Mouse (Mus musculus) embryonic facial prominence, embryonic 14.5 days (tissue): ENCODE measurements around the gene Epn3. TPM values are rescaled to one million over a fixed set of nuclear protein-coding genes. Genes with fewer than 3 reads are reported as not detected.

ENCODE experiments used
- ATAC-seq: fragments of 200-750 bp; cut with Nextera tagmentation; 2 replicates; pipeline ENCODE4 v1.8.0; 2017; ENCODE audit warnings: low read depth, moderate number of reproducible peaks, moderate TSS enrichment
- DNase-seq: peaks from one replicate; pipeline ENCODE4 v3.0.0-alpha.2; 2015; ENCODE audit warnings: low spot score
- H3K27ac ChIP-seq: fragments of 300-500 bp; sonication (generic); replicated peaks from 2 replicates; pipeline ENCODE4 v1.5.1; 2014; ENCODE audit warnings: low read depth, mild to moderate bottlenecking, low read length, moderate library complexity
- H3K27me3 ChIP-seq: fragments of 300-500 bp; sonication (generic); replicated peaks from 2 replicates; pipeline ENCODE4 v1.6.1; 2014; ENCODE audit warnings: low read length; ENCODE audit not compliant: control insufficient read depth, insufficient read depth
- H3K36me3 ChIP-seq: fragments of 300-500 bp; sonication (generic); 2 replicates; pipeline ENCODE4 v1.6.1; 2014; ENCODE audit warnings: low read length, mixed read lengths; ENCODE audit not compliant: control insufficient read depth, insufficient read depth
- H3K4me1 ChIP-seq: fragments of 300-500 bp; sonication (generic); 2 replicates; pipeline ENCODE4 v1.6.1; 2014; ENCODE audit warnings: antibody characterized with exemption, low read length; ENCODE audit not compliant: control insufficient read depth, insufficient read depth
- H3K4me2 ChIP-seq: fragments of 300-500 bp; sonication (generic); 2 replicates; pipeline ENCODE4 v1.6.1; 2014; ENCODE audit warnings: low read depth, mild to moderate bottlenecking, low read length, moderate library complexity, mixed read lengths
- H3K4me3 ChIP-seq: fragments of 300-500 bp; sonication (generic); 2 replicates; pipeline ENCODE4 v1.5.1; 2014; ENCODE audit warnings: low read depth, mild to moderate bottlenecking, low read length
- H3K9ac ChIP-seq: fragments of 300-500 bp; sonication (generic); 2 replicates; pipeline ENCODE4 v1.6.1; 2014; ENCODE audit warnings: low read depth, mild to moderate bottlenecking, low read length, moderate library complexity, mixed read lengths
- H3K9me3 ChIP-seq: fragments of 300-500 bp; sonication (generic); 2 replicates; pipeline ENCODE4 v1.6.1; 2016; ENCODE audit warnings: low read length; ENCODE audit not compliant: control insufficient read depth
- WGBS: fragments of 180-500 bp; shearing (Covaris S2); extraction: QIAGEN DNeasy Blood & Tissue Kit; methylation state at CpG from one replicate; pipeline ENCODE4 v1.1.7; 2014; 5-methylcytosine and 5-hydroxymethylcytosine counted together
- polyA plus RNA-seq: library from polyadenylated mRNA; unstranded; fragments of >200 nt; fragmentation: Nextera tagmentation; extraction: Ambion mirVana; gene quantifications from 2 replicates; pipeline ENCODE4 v1.2.1, GENCODE M21; 2014

Gene Epn3
- polyA plus RNA-seq, 1 experiment from 2014 or later, result 6.6 TPM

- no peak overlapping the region for H3K27ac ChIP-seq
- no peaks in the 10 kb centered on the region for H3K4me1 ChIP-seq
- H3K4me2 ChIP-seq, result no peak overlapping the region
- H3K4me3 ChIP-seq, result no peak overlapping the region
- H3K9ac ChIP-seq, result no peak overlapping the region
- H3K36me3 ChIP-seq, result no peaks in the 10 kb centered on the region
- H3K9me3 ChIP-seq, result 0 out of 2 replicates have a peak, but pooled peaks cover 5% of the 10 kb centered on the region
- DNase-seq (no peak), ATAC-seq (no peak)
- no peaks in the 10 kb centered on the region for H3K27me3 ChIP-seq
- WGBS, result 90% methylated on average over 10 of the region's 10 CpGs
These were observed 9.2 kb upstream of the Epn3 start for GRCm38 (mm10) chr11:94508976-94509375.

DNA sequence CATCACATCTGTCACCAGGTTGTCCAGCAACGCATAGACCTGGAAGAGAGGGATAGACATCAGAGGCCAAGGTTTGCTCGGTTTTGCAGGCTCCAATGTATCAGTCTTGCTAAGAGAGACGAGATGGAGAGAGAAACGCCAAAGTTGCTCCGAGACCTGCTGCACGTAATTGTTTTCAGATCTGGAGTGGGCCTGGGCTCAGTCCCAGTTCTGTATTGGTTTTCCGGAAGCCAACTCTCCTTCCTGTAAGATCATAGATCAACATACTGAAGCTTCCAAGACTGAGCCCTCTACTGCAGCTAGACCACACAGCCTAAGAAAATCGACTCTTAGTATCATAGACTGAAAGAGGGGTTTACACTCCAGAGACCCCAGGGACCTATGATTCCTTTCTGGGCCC, 1.7 kb upstream of the Epn3 start:
- ATAC-seq (no peak), DNase-seq (no peak)
- Histone ChIP-seq H3K4me2 (no peak overlapping the region), H3K4me3 (no peak overlapping the region), H3K9ac (no peak overlapping the region), H3K36me3 (no peaks in the 10 kb centered on the region), H3K27ac (no peak overlapping the region), H3K4me1 (peaks cover 40% of the 10 kb centered on the region), H3K9me3 (no peaks in the 10 kb centered on the region), H3K27me3 (no peaks in the 10 kb centered on the region; the same call in 1 of the 2 replicates)
- WGBS, result 66% methylated on average over 8 of the region's 8 CpGs

DNA sequence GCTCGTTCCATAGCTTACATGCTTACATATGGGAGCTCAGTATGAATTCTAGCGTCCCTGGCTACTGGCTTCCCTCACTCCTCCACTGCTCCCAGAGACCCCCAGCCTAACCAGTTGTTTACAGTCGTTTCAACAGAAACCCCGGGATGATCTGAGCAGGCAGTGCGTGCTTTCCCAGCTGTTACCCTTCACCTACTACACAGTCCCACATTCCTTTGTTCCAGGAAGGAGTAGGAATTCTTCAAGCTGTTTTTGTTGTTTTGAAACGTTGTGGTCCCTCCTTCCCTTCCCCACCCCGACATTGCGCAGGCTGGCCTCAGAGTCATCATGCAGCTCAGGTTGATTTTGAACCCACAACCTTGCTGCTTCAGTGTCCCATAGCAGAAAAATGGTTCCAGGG, 588 bp upstream of the Epn3 start:
- Histone ChIP-seq H3K4me1 (peaks cover 40% of the 10 kb centered on the region), H3K4me3 (peak overlapping the region; percentile 42)

DNA sequence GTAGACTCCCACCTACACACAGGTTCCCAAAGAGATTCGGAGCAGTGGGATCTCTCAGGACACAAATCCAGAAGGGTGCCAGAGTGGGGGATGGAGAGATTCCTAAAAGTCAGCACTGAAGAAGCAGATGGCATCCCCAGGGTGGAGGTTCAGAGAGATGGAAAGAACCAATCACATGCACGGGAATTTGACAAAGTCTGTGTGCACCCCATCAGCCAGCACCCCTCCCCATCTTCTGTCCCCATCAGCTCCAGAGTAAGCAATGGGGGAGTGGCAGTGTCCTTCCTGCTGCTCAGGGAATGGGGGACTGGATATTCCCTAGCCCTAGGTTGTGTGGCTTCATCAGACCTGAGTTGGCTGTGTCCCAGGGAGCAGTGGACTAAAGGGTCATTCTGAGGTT, 739 bp downstream of the Epn3 start:
- Histone ChIP-seq H3K4me3 (peak overlapping the region; percentile 42), H3K27ac (peak overlapping the region; percentile 54; the same call in 1 of the 2 replicates), H3K4me2 (peak overlapping the region; percentile 80), H3K27me3 (no peaks in the 10 kb centered on the region; the same call in 1 of the 2 replicates), H3K9me3 (no peaks in the 10 kb centered on the region), H3K4me1 (peaks cover 40% of the 10 kb centered on the region), H3K9ac (peak overlapping the region; percentile 63; the same call in 1 of the 2 replicates), H3K36me3 (no peaks in the 10 kb centered on the region)
- DNase-seq (no peak), ATAC-seq (0 out of 2 replicates have a peak, but pooled peaks have one; percentile 9)
- 0% methylated on average over 2 of the region's 2 CpGs for WGBS

More for the DNA sequence above, 588 bp upstream of the Epn3 start:
- 21% methylated on average over 8 of the region's 8 CpGs for WGBS
- no peaks in the 10 kb centered on the region for H3K36me3 ChIP-seq
- no peaks in the 10 kb centered on the region; the same call in 1 of the 2 replicates for H3K27me3 ChIP-seq
- H3K4me2 ChIP-seq, result peak overlapping the region; percentile 80
- 0 out of 2 replicates have a peak, but pooled peaks have one; percentile 3 for ATAC-seq
- no peak overlapping the region; the same call in 1 of the 2 replicates for H3K27ac ChIP-seq
- H3K9ac ChIP-seq, result no peak overlapping the region
- H3K9me3 ChIP-seq, result no peaks in the 10 kb centered on the region
- no peak for DNase-seq

GRCm38 (mm10) chr11:94498093-94498996, 1.4 kb downstream of the Epn3 start:
- Histone ChIP-seq H3K4me3 (peak overlapping the region; percentile 42), H3K9ac (peak overlapping the region; percentile 15; the same call in 1 of the 2 replicates), H3K4me1 (peaks cover 40% of the 10 kb centered on the region), H3K4me2 (peak overlapping the region; percentile 80), H3K27me3 (no peaks in the 10 kb centered on the region; the same call in 1 of the 2 replicates), H3K36me3 (no peaks in the 10 kb centered on the region), H3K9me3 (no peaks in the 10 kb centered on the region), H3K27ac (peak overlapping the region; percentile 75)
- 15% methylated on average over 19 of the region's 19 CpGs for WGBS
- peak; percentile 75 for DNase-seq
- ATAC-seq, result peak; percentile 61

GRCm38 (mm10) chr11:94495415-94495814, 4.4 kb downstream of the Epn3 start:
- H3K36me3 ChIP-seq, result no peaks in the 10 kb centered on the region
- WGBS, result 64% methylated on average over 3 of the region's 3 CpGs
- H3K4me2 ChIP-seq, result no peak overlapping the region
- H3K4me3 ChIP-seq, result no peak overlapping the region
- H3K27ac ChIP-seq, result no peak overlapping the region
- H3K9me3 ChIP-seq, result no peaks in the 10 kb centered on the region
- DNase-seq, result no peak
- peaks cover 28% of the 10 kb centered on the region for H3K4me1 ChIP-seq
- H3K27me3 ChIP-seq, result no peaks in the 10 kb centered on the region; the same call in 1 of the 2 replicates
- no peak for ATAC-seq
- no peak overlapping the region for H3K9ac ChIP-seq

DNA sequence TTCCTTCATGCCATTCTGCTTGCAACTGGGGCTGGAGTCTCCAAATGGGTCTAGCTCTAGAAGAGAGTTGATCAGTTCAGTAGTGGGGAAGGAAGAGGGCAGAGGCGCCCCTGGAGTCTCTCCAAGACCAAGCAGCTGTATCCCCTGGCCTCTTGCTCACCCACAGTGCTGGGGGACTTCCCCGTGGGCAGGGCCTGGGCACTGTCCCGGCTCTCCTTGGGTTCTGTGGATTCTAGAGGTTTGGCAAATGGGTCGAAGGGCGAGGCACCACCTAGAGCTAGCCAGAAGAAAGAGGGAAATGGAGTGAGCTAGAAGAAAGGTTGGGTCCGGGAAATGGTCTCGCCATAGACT, 8.1 kb downstream of the Epn3 start:
- WGBS, result 69% methylated on average over 7 of the region's 7 CpGs
- H3K4me3 ChIP-seq, result peak overlapping the region; percentile 54; the same call in 1 of the 2 replicates
- H3K27me3 ChIP-seq, result no peaks in the 10 kb centered on the region; the same call in 1 of the 2 replicates
- no peak overlapping the region for H3K27ac ChIP-seq
- DNase-seq (no peak), ATAC-seq (no peak)
- H3K4me2 ChIP-seq, result peak overlapping the region; percentile 78
- peak overlapping the region; percentile 72; the same call in 1 of the 2 replicates for H3K9ac ChIP-seq
- no peaks in the 10 kb centered on the region for H3K4me1 ChIP-seq
- no peaks in the 10 kb centered on the region for H3K36me3 ChIP-seq
- no peaks in the 10 kb centered on the region for H3K9me3 ChIP-seq

GRCm38 (mm10) chr11:94491035-94491748, 8.6 kb downstream of the Epn3 start:
- ATAC-seq (peak; percentile 68), DNase-seq (peak; percentile 73)
- H3K9ac ChIP-seq, result peak overlapping the region; percentile 72
- H3K4me2 ChIP-seq, result peak overlapping the region; percentile 78
- no peak overlapping the region for H3K27ac ChIP-seq
- no peaks in the 10 kb centered on the region for H3K36me3 ChIP-seq
- no peaks in the 10 kb centered on the region for H3K9me3 ChIP-seq
- no peaks in the 10 kb centered on the region; the same call in 1 of the 2 replicates for H3K27me3 ChIP-seq
- 14% methylated on average over 33 of the region's 55 CpGs for WGBS
- H3K4me3 ChIP-seq, result peak overlapping the region; percentile 54
- H3K4me1 ChIP-seq, result no peaks in the 10 kb centered on the region
